Mouse (Mus musculus): Measurements from ENCODE around the gene Rbms2.

Rbms2 gene

DNA sequence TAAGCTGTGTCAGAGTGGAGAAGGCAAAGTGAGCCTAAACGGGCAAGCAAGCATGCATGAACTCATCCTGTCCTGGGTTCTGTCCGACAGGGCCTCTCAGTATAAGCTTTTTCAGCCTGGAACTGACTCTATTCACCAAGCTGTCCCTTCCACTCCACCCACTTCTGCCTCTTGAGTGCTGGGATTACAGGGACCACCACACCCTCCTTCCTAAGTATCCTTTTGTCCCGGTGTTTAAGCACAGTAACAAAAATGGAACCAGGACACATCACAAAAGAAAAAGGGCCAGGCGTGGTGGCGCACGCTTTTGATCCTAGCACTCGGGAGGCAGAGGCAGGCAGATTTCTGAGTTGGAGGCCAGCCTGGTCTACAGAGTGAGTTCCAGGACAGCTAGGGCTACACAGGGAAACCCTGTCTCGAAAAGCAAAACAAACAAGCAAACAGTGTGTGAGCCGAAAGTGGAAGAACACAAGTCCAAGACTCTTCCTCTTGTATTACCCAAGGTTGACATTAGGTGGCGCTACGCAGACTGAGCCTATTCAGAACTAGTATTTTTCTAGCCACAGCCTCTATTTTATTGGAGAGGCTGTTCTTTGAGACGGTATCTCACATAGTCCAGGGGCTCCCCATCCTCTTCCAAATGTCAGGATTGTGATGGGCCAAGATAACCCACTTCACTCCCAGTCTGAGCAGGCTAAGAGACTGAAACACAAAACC, 39.7 kb downstream of the Rbms2 start:
- DNase-seq (ENCODE audit: low read depth, low spot score): peak; percentile 81

DNA sequence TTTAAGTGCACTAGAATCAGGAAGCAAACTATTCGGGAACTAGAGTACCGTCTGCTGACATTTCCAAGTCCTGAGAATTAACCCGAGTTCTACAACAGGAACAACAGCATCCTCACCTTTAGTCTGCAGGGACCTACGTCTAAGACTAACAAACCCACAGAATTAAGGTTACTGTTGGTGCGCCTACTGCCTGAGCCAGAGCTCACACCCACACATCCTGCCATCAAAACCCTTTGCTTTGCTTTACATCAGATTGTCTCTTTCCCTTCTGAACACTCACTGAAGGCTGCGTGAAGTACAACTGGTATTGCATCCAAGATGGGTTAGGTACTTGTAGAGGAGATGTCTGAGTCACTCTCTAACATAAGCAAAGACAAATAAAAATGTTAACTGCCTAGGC, 44.7 kb downstream of the Rbms2 start:
- no peak for DNase-seq (ENCODE audit: low read depth, low spot score)

DNA sequence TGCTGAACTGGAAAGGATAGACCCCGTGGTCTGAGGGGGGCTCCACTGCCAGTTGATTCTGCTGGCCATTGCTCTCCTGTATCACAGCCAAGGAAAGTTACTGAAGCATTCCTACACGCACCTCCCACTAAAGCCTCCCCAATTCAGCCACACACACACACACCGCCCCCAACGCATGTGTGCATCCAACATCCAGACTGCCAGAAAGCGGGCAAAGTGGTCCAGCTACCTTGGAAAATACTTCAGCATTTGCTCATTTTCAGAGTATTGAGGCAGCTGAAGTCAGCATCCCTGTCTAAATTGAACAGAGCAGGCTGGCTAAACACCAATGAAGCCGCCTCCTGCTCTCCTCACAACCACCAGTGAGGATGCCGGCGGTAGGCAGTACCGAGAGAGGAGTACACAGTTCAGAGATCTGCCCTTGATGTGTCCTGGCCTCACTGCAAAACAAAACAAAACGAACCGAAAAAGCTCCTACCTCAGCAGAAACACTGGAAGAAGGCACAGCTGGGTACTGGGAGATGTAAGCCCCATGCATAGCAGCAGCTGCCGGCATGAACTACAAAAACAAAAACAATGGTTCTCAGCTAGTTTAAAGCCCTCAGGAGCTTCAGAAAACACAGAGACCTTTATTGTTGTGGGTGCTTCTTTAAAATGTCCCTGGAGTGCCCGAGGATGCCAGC, 46.3 kb downstream of the Rbms2 start:
- no peak for DNase-seq (ENCODE audit: low read depth, low spot score)

DNA sequence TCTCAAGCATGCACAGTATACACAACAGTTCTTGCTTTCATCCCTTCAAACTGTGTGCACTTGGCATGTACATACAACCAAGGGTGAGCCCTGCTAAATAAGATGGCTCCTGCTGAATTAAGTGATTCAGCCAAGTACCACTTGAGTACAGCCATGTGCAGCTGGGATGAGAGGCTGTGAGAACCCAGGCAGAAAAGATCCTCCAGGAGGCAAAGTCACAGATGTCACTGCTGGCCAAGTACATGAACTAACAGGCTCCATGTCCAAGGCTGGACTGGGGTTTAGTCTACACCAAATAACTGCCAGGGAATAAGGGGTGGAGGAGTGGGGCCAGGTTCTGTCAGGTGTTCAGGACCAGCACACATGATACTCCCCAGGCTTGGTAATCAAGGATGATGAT, 48.3 kb downstream of the Rbms2 start:
- no peak for DNase-seq (ENCODE audit: low read depth, low spot score)

DNA sequence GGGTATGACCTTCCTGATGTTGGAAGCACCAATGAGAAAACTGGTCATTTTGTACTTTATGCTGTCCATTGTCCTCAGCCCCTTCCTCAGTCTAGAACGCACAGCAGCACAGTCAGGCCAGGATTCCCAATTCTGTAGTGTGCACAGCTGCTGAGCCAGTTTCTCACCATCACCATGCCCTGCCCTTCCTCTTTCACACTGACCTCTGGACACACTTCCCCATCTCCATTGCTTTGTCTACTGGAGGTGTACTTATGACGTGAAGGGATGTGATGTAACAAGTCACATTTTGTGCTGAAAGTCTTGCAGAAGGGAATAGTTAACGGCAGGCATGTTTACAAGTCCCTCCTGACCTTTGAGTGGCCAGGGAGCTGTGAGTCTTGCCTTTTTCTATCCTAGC, 48.8 kb downstream of the Rbms2 start:
- DNase-seq (ENCODE audit: low read depth, low spot score): no peak

DNA sequence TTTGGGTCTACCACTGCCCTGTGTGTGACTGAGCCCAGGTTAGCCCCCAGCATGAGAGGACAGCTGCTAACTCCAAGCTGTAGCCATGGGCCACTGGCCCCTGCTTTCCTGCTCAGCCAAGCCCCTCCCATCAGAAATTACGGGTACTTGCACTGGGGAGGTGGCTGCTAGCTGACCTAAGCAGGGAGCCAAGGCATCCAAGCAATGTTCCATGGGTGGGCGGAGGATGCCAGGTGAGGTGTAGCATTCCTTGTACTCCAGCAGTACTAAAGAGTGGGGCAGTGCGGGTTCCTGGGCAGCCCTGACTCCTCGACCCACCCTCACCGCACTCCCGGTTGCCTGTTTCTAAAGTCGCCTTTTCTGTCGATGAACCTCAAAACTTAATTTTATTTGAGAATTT, 52.0 kb downstream of the Rbms2 start:
- no peak for DNase-seq (ENCODE audit: low read depth, low spot score)

DNA sequence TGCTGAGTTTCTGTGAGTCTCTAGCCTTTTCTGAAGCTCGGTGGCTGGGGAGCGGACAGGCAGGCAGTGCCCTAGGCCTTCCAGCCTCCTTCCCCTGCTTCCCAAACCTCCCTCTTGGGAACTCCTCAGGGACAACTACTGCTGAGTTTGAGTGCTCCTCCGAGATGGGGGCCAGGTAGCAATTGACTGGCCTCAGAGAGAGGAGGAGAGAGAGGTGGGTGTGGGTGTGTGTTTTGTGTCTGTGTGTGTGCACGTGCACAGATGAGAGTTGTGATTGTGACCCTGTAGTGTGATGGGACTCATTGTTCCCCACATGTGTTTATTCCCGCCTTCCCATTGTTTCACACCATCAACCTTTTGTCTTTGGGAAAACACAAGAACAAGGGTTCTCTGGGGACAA, 52.6 kb downstream of the Rbms2 start:
- DNase-seq (ENCODE audit: low read depth, low spot score): no peak

DNA sequence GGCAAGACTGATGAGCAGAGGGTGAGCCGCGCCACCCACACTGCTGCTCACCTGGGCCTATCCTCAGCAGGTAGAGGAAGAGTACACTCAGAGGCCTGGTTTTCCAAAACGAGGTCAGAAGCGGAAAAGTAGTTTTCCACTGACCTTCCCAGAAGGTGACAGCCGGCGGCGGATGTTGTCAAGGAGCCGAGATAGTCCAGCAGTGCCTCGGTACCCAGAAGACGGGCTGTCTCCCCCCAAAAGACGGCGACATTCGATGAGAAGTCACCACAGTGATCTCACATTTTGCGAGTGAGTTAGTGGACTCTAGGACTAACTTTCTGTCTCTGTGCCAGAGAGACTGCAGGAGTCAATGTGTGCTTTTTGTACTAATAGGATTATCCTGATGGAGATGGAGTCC, 54.1 kb downstream of the Rbms2 start:
- DNase-seq (ENCODE audit: low read depth, low spot score): no peak

DNA sequence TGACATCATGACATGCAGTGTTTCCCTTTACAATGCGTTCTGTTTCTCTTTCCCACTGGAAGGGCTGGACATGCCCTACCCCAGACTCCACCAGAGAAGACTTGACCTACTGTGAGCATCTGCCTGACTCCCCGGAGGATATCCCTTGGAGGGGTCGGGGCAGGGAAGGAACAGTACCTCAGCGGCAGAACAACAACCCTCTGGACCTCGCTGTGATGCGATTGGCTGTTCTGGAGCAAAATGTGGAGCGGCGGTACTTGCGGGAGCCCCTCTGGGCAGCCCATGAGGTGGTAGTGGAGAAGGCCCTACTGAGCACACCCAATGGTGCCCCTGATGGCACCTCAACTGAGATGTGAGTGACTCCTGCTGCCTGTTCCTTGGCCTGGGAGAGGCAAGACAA, 55.3 kb downstream of the Rbms2 start:
- DNase-seq (ENCODE audit: low read depth, low spot score): no peak

DNA sequence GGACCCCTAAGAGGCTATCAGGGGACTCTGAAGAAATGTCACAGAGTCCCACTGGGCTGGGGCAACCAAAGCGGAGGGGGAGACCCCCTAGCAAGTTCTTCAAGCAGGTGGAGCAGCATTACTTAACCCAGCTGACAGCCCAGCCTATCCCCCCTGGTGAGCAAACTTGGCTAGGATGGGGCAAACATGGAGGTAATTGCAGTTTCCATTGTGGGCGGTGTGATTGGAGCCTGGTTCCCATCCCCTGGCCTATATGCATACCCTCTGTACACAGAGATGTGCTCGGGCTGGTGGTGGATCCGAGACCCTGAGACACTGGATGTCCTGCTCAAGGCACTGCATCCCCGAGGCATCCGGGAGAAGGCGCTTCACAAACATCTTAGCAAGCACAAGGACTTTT, 56.3 kb downstream of the Rbms2 start:
- no peak for DNase-seq (ENCODE audit: low read depth, low spot score)

DNA sequence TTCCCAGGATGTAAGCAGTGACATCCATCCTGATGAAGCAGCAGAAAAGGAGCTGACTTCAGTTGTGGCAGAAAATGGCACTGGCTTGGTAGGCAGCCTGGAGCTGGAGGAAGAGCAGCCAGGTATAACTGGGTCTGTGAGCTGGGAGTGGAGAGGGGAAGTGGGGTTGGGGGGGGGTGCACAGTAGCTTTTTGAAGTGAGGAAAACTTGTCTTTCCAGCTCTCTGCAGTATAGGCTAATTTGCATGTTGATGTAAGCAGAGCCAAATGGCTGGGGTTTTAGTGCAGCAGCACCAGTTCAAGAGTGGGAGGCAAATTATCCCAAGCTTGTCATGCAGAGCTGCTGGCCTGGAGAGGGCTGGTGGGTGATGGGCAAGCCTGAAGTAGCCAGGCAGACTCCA, 68.9 kb downstream of the Rbms2 start:
- DNase-seq (ENCODE audit: low read depth, low spot score): no peak

DNA sequence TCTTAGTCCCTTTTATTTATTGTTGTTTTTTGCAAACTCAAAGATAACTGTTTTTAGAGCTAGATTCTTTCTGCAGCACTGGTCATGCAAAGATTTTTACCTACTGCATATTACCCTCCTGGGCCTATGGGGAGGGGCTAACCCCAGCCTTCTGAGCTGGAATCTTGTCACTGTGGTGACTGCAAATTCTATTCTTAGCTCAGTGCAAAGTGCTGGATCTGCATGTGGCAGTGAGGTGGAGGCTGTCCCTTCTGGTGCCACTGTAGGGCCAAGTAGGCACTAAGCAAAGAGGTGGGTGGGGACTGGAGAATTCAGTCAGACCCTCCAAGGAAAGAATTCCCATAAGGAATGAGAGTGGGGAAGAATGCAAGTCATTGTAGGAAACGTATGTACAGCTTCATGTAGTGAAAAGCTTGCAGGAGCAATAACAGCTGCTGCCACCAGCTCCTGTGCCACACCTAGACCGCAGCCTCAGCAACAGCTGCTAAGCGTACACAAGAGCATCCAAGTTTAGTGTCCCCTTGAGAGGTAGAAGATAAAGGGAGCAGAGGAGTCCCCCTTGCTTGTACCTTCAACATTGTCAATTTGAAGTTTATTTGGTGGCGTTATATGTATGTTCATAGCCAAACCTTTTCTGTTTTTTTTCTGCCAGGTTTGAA, 69.9 kb downstream of the Rbms2 start:
- no peak for DNase-seq (ENCODE audit: low read depth, low spot score)

DNA sequence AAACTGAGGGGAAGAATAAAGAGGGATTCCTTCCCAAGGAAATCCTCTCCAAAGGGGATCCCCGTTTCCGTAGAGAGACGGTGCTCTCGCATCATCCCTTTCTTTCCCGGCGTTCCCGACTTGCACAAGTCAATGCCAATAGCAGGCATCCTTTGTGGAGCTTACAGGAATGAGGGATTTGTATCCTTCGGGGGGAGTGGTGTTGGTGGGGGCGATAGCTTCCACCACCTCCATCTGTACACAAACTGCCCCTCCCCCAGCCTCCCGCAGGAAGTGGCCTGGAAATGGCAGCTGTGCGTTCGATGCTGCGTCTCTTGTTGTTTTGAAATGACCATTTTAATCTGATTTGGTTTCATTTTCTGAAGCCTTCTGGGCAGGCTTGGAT, 82.5 kb downstream of the Rbms2 start:
- peak; percentile 77 for DNase-seq (ENCODE audit: low read depth, low spot score)

DNA sequence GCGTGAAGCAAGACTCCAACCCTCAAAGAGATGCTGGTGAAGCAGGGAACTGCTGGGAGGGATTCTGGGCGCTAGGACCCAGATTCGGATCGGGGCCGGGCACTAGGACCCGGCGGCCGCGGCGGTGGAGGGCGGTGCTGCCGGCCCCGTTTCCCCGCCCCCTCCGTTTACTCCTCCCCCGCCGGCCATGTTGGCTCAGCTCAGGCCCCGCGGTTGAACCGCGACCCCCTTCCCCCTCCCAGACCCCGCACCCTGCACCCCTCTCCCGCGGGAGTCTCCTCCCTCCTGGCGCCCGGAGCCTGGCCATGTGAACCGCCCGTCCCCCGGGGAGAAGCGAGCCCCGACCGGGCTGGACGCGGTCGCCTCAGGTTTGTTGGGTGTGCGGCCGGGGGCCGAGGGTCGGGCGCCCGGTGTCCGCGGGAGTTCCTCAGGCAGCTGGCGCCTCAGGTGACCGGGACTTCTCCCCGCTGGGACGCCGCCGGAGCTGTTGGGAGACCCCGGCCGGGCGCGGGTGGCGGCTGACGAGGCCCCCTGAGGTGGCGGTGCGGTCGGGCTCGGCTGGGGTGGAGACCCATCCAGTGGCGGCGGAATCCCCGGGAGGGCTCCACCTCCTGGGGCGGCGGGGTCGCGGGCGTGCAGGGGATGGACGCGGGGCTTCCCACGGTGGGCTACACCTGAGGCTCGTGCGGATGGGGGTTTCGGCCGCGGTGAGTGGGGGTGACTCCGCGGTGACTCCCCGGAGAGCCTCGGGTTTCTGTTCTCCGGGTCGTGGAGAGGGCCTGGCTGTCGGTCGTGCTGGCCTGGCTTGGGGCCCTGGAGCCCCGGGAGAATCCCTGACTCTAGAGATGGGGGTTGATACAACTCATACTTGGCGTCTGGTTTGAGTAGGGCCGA, 83.2 kb downstream of the Rbms2 start:
- DNase-seq (ENCODE audit: low read depth, low spot score): peak; percentile 90

DNA sequence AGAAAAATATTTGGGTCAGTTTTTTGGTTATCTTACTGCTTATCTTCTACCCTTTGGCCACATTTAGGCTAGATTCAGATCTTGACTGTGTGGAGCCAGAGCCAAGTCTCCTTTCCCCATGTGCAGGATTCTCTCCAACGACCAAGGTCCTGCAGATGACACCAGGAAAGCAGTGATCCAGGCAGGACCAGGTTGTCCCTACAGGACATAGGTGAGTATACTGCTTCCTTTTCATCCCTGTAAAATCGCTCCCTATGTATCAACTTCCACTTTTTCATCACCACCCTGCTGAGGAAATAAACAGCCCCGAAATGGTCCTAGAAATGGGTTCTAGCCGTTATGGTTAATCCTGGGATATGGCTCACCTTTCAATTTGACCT, 83.8 kb downstream of the Rbms2 start:
- no peak for DNase-seq (ENCODE audit: low read depth, low spot score)

DNA sequence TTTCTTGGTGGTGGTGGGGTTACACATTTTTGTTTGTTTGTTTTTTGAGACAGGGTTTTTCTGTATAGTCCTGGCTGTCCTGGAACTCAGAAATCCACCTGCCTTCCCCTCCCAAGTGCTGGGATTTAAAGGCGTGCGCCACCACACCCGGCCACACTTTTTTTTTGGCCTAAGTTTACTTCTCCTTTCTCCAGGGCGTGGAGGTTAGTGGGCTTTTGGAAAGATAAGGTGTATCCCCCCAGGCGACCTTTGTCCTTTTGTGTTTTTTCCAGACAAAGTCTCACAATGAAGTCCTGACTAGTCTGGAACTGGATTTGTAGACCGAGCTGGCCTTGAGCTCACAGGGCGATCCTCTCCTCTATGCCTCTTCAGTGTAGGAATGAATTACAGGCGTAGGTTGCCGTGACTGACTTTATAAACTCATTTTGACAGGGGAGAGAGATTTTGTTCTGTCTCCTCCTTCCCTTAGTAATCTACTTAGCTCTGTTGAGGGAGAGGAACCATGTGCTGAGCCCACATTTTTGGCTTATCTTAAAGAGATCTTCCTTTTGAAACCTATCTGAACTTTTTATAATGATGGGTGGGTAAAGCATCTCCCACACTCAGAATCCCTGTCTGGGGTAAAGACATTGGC, 85.0 kb downstream of the Rbms2 start:
- no peak for DNase-seq (ENCODE audit: low read depth, low spot score)

DNA sequence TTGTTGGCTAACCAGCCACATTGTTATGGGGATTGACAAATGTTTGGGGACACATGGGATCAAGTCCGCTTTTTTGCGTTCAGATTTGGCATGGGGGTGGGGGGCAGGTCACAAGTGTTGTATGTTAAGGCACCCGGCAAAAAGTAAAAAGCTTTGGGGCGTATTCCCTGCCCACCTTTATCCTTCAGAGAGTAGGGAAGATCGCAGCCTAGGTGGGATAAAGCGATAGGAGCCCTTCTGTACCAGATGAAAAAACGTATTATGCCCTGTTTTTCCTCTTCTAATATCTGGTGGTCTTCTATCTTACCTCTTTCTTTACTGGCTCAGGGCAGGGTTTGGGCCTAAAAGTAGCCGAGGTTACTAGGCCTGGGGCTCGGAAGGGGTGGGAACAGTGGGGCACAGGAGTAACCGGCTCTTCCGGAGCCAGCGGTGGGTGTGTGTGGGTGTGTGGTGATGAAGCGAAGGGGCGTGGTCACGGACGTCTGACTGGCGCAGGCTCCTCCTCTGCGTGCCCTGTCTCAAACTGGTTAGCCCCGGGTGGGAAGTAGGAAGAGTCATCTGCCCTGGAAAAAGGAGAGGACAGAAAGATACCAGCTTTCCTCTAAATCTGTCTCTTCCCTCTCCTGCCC, 85.6 kb downstream of the Rbms2 start:
- peak; percentile 95 for DNase-seq (ENCODE audit: low read depth, low spot score)

DNA sequence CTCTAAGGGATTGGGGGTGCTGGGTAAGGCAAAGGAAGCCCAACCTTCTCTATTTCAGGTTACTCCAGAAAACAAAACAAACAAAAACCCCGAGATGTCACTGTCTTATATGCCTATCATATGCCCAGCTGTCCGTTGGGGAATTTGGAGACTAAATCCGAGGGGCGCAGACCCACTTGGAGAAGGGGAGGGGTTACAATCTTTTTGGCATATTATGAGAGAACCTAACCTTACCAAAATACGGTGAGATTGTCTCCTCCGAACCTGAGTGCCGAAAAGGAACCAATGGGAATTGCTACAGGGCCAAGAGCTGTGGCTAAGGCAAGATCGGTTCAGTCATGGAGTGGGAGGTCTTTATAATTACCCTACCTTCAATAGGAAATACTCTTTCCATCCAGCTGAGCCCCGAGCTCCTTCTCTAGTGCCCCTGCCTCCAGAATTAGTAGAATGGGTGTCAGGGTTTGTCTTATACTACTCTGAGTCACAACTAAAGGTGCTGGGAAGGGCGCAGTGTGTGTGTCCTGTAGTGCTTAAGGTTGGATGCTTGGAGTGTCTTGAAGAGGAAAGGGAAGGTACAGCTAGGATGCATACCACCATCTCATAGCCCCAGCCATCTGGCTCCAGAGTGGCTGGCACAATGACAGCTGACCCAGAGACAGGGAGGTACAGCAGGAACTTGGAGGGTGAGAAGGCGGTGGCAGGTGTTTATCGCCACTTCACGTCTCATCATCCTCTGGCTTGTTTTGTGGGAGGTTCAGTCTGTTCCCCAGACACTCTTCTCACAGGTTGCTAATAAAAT, 86.4 kb downstream of the Rbms2 start:
- DNase-seq (ENCODE audit: low read depth, low spot score): peak; percentile 70

DNA sequence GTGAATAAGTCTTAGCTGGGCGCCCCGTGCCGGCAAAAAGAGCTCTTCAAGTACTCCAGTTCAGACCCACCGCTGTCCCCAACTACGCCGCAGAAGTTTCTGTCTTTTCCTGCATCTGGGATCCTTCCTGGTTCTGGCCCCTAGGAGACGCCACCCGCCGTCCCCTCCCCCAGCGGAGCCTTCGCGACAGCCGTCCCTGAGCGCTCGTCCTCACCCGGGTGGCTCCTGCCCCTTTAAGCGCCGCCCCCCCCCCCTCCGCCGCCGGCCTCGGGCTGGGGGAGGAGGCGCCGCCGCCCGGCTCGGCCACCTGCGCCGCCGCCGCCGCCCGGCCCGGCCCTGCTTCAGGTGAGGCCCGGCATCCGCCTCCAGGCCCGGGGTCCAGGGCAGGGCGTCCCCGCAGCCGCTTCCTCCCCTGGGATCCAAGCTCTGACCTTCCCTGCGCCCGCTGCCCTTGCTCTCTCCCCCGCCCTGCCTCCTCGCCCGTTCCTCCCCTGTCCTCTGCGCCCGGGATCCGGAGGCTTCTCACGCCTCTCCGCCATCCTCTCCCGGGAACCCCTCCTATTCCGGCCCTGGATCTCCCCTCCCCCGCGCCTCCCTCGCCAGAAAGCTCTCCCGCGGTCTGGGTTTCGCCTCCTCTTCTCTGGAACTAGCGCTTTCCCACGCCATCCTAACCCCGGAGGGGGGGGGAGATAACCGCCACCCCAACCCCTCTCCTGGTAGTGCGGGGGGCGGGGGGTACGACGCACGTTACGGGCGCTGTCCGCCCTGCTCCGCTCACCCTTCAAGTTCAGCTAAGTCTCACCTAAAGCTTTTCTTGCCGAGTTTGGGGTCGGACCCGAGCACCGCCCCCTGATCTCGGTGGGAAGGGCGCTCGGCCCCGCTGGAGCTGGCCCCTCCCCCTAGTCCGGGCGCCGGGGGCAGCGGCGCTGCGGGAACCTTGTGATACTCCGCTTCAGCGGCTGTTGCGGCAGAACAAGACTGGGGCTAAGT, 87.3 kb downstream of the Rbms2 start:
- DNase-seq (ENCODE audit: low read depth, low spot score): peak; percentile 90

Measured in A20 (cell line).